Mouse (Mus musculus): ENCODE measurements at regions not wholly inside any gene's neighbourhood (a gene's known extent, or its start where the extent isn't known, plus 50 kb on each side); places are given as distances from the start of the nearest gene placed in this dataset.
A peak's percentile ranks its signal among the peaks of the same experiment; 100 is the strongest.

DNA sequence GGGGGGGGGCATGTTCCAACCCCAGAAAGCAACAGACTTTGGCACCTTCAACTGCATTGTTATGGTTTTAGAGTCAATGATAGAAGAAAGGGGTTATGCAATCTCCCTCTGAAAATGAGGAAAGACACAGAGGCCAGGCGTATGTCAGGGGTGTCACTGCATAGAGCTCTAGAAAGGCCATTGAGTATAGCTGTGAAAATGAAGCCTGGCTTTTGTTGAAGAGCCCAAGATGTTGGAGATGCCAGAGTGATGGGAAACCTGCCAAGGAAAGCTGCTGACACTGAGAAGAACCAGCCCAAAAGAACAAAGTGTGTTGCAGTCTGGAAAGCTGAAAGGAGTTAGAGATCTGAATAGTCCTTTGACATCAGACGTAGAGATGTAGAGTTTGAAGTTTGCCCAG lies 1022.2 kb upstream of the Slit2 start:
- Histone ChIP-seq H3K36me3 (ENCODE audit: control insufficient read depth, insufficient read depth, low read length) (no peaks in the 10 kb centered on the region), H3K4me2 (ENCODE audit: low read depth, low read length) (no peak overlapping the region), H3K27ac (ENCODE audit: low read length) (no peak overlapping the region), H3K4me1 (replicated peaks; ENCODE audit: control insufficient read depth, insufficient read depth, low read length) (no peaks in the 10 kb centered on the region), H3K27me3 (ENCODE audit: control insufficient read depth, insufficient read depth, low read depth, low read length) (no peaks in the 10 kb centered on the region), H3K9ac (ENCODE audit: low read length) (no peak overlapping the region), H3K9me3 (ENCODE audit: control insufficient read depth, low read length) (no peaks in the 10 kb centered on the region), H3K4me3 (ENCODE audit: low read length) (no peak overlapping the region)
- WGBS: 55% methylated on average over 2 of the region's 2 CpGs
- peak; percentile 97 for ATAC-seq (ENCODE audit: low read depth)

GRCm38 (mm10) chr5:46926324-46926723 lies 1056.6 kb upstream of the Slit2 start:
- no peaks in the 10 kb centered on the region for H3K4me1 ChIP-seq (replicated peaks; ENCODE audit: control insufficient read depth, insufficient read depth, low read length)
- no peaks in the 10 kb centered on the region for H3K9me3 ChIP-seq (ENCODE audit: control insufficient read depth, low read length)
- H3K4me3 ChIP-seq (ENCODE audit: low read length): no peak overlapping the region
- no peak overlapping the region for H3K9ac ChIP-seq (ENCODE audit: low read length)
- H3K27me3 ChIP-seq (ENCODE audit: control insufficient read depth, insufficient read depth, low read depth, low read length): no peaks in the 10 kb centered on the region
- H3K27ac ChIP-seq (ENCODE audit: low read length): no peak overlapping the region
- ATAC-seq (ENCODE audit: low read depth): no peak
- no peaks in the 10 kb centered on the region for H3K36me3 ChIP-seq (ENCODE audit: control insufficient read depth, insufficient read depth, low read length)
- WGBS: 87% methylated on average over 7 of the region's 7 CpGs
- no peak overlapping the region for H3K4me2 ChIP-seq (ENCODE audit: low read depth, low read length)

DNA sequence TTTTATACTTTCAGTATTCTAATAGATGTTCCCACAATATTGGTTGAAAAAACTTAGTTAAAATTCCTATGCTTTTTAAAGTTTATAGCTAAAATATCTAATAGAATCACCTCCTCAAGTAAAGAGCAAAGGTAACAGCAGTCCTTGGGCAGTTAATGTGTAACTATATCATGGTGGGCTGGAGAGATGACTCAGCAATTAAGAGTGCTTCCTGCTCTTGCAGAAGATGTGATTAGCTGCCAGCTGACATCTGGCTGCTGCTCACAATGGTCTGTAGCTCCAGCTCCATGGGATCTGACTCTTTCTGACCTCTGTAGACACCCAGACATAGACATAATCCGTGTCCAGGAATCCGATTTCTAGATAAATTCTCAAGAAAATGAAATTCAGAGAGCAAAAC lies 1044.5 kb upstream of the Lcorl start:
- Histone ChIP-seq H3K4me1 (replicated peaks; ENCODE audit: control insufficient read depth, insufficient read depth, low read length) (0 out of 2 replicates have a peak, but pooled peaks cover 2% of the 10 kb centered on the region), H3K27me3 (ENCODE audit: control insufficient read depth, insufficient read depth, low read depth, low read length) (no peaks in the 10 kb centered on the region), H3K4me3 (ENCODE audit: low read length) (no peak overlapping the region), H3K4me2 (ENCODE audit: low read depth, low read length) (no peak overlapping the region), H3K9me3 (ENCODE audit: control insufficient read depth, low read length) (no peaks in the 10 kb centered on the region), H3K9ac (ENCODE audit: low read length) (no peak overlapping the region), H3K36me3 (ENCODE audit: control insufficient read depth, insufficient read depth, low read length) (no peaks in the 10 kb centered on the region), H3K27ac (ENCODE audit: low read length) (no peak overlapping the region)
- ATAC-seq (ENCODE audit: low read depth): peak; percentile 49; the same call in 1 of the 2 replicates
- 33% methylated on average over 2 of the region's 2 CpGs for WGBS

- no peak for ATAC-seq (ENCODE audit: low read depth)
- no peak overlapping the region for H3K4me2 ChIP-seq (ENCODE audit: low read depth, low read length)
- H3K9ac ChIP-seq (ENCODE audit: low read length): no peak overlapping the region
- H3K27ac ChIP-seq (ENCODE audit: low read length): no peak overlapping the region
- no peak overlapping the region for H3K4me3 ChIP-seq (ENCODE audit: low read length)
- WGBS: 76% methylated on average over 2 of the region's 2 CpGs
- H3K27me3 ChIP-seq (ENCODE audit: control insufficient read depth, insufficient read depth, low read depth, low read length): no peaks in the 10 kb centered on the region
- no peaks in the 10 kb centered on the region for H3K9me3 ChIP-seq (ENCODE audit: control insufficient read depth, low read length)
- H3K36me3 ChIP-seq (ENCODE audit: control insufficient read depth, insufficient read depth, low read length): no peaks in the 10 kb centered on the region
- no peaks in the 10 kb centered on the region for H3K4me1 ChIP-seq (replicated peaks; ENCODE audit: control insufficient read depth, insufficient read depth, low read length)
Measured at GRCm38 (mm10) chr5:46894037-46894436, 1036.6 kb upstream of the Lcorl start.

- no peaks in the 10 kb centered on the region for H3K4me1 ChIP-seq (replicated peaks; ENCODE audit: control insufficient read depth, insufficient read depth, low read length)
- H3K4me2 ChIP-seq (ENCODE audit: low read depth, low read length): no peak overlapping the region
- no peaks in the 10 kb centered on the region for H3K36me3 ChIP-seq (ENCODE audit: control insufficient read depth, insufficient read depth, low read length)
- H3K4me3 ChIP-seq (ENCODE audit: low read length): no peak overlapping the region
- H3K27ac ChIP-seq (ENCODE audit: low read length): no peak overlapping the region
- no peaks in the 10 kb centered on the region for H3K9me3 ChIP-seq (ENCODE audit: control insufficient read depth, low read length)
- H3K9ac ChIP-seq (ENCODE audit: low read length): no peak overlapping the region
- no peaks in the 10 kb centered on the region for H3K27me3 ChIP-seq (ENCODE audit: control insufficient read depth, insufficient read depth, low read depth, low read length)
- ATAC-seq (ENCODE audit: low read depth): peak; percentile 75
Measured at GRCm38 (mm10) chr5:46883956-46884355, 1026.5 kb upstream of the Lcorl start.

- ATAC-seq (ENCODE audit: low read depth): no peak
- H3K36me3 ChIP-seq (ENCODE audit: control insufficient read depth, insufficient read depth, low read length): no peaks in the 10 kb centered on the region
- no peaks in the 10 kb centered on the region for H3K27me3 ChIP-seq (ENCODE audit: control insufficient read depth, insufficient read depth, low read depth, low read length)
- no peak overlapping the region for H3K4me3 ChIP-seq (ENCODE audit: low read length)
- H3K9ac ChIP-seq (ENCODE audit: low read length): no peak overlapping the region
- no peak overlapping the region for H3K27ac ChIP-seq (ENCODE audit: low read length)
- no peaks in the 10 kb centered on the region for H3K9me3 ChIP-seq (ENCODE audit: control insufficient read depth, low read length)
- H3K4me1 ChIP-seq (replicated peaks; ENCODE audit: control insufficient read depth, insufficient read depth, low read length): no peaks in the 10 kb centered on the region
- H3K4me2 ChIP-seq (ENCODE audit: low read depth, low read length): no peak overlapping the region
Measured at GRCm38 (mm10) chr5:46856837-46857236, 999.4 kb upstream of the Lcorl start.

DNA sequence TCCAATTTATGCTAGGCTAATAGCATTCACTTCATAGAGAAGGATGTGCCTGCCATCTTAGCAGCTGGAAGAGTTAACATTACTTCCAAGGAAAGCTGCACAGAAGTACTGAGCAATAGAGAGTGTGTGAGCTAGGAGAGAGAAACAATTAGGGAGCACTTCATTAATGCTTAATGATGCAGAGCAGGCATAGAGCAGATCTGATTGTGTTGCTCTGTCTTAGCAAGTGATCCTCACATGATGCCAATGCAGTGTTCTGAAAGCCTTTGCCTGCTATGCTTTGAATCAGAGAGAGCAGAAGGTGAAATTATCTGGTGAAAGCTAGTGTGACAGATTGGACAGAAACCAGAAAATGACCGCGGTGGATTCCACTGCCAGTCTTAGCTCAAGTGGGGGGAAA lies 987.8 kb upstream of the Lcorl start:
- Histone ChIP-seq H3K9ac (ENCODE audit: low read length) (no peak overlapping the region), H3K4me2 (ENCODE audit: low read depth, low read length) (no peak overlapping the region), H3K4me3 (ENCODE audit: low read length) (no peak overlapping the region), H3K27ac (ENCODE audit: low read length) (no peak overlapping the region), H3K36me3 (ENCODE audit: control insufficient read depth, insufficient read depth, low read length) (no peaks in the 10 kb centered on the region), H3K9me3 (ENCODE audit: control insufficient read depth, low read length) (no peaks in the 10 kb centered on the region), H3K27me3 (ENCODE audit: control insufficient read depth, insufficient read depth, low read depth, low read length) (no peaks in the 10 kb centered on the region), H3K4me1 (replicated peaks; ENCODE audit: control insufficient read depth, insufficient read depth, low read length) (no peaks in the 10 kb centered on the region)
- WGBS: 79% methylated on average over 2 of the region's 2 CpGs
- ATAC-seq (ENCODE audit: low read depth): no peak

- Histone ChIP-seq H3K4me3 (ENCODE audit: low read length) (no peak overlapping the region), H3K9ac (ENCODE audit: low read length) (no peak overlapping the region), H3K4me2 (ENCODE audit: low read depth, low read length) (no peak overlapping the region), H3K36me3 (ENCODE audit: control insufficient read depth, insufficient read depth, low read length) (no peaks in the 10 kb centered on the region), H3K27me3 (ENCODE audit: control insufficient read depth, insufficient read depth, low read depth, low read length) (no peaks in the 10 kb centered on the region), H3K4me1 (replicated peaks; ENCODE audit: control insufficient read depth, insufficient read depth, low read length) (no peaks in the 10 kb centered on the region), H3K9me3 (ENCODE audit: control insufficient read depth, low read length) (no peaks in the 10 kb centered on the region), H3K27ac (ENCODE audit: low read length) (no peak overlapping the region)
- WGBS: 57% methylated on average over 4 of the region's 4 CpGs
- no peak for ATAC-seq (ENCODE audit: low read depth)
Measured at GRCm38 (mm10) chr5:46836810-46837209, 979.4 kb upstream of the Lcorl start.

GRCm38 (mm10) chr5:46830797-46831618 lies 973.6 kb upstream of the Lcorl start:
- no peaks in the 10 kb centered on the region for H3K27me3 ChIP-seq (ENCODE audit: control insufficient read depth, insufficient read depth, low read depth, low read length)
- H3K9ac ChIP-seq (ENCODE audit: low read length): no peak overlapping the region
- no peaks in the 10 kb centered on the region for H3K9me3 ChIP-seq (ENCODE audit: control insufficient read depth, low read length)
- no peak overlapping the region for H3K27ac ChIP-seq (ENCODE audit: low read length)
- 76% methylated on average over 9 of the region's 9 CpGs for WGBS
- H3K36me3 ChIP-seq (ENCODE audit: control insufficient read depth, insufficient read depth, low read length): no peaks in the 10 kb centered on the region
- no peaks in the 10 kb centered on the region for H3K4me1 ChIP-seq (replicated peaks; ENCODE audit: control insufficient read depth, insufficient read depth, low read length)
- peak; percentile 88 for ATAC-seq (ENCODE audit: low read depth)
- H3K4me2 ChIP-seq (ENCODE audit: low read depth, low read length): no peak overlapping the region
- no peak overlapping the region for H3K4me3 ChIP-seq (ENCODE audit: low read length)

GRCm38 (mm10) chr5:46830114-46830513 lies 972.7 kb upstream of the Lcorl start:
- Histone ChIP-seq H3K36me3 (ENCODE audit: control insufficient read depth, insufficient read depth, low read length) (no peaks in the 10 kb centered on the region), H3K9me3 (ENCODE audit: control insufficient read depth, low read length) (no peaks in the 10 kb centered on the region), H3K4me2 (ENCODE audit: low read depth, low read length) (no peak overlapping the region), H3K9ac (ENCODE audit: low read length) (no peak overlapping the region), H3K27me3 (ENCODE audit: control insufficient read depth, insufficient read depth, low read depth, low read length) (no peaks in the 10 kb centered on the region), H3K4me3 (ENCODE audit: low read length) (no peak overlapping the region), H3K4me1 (replicated peaks; ENCODE audit: control insufficient read depth, insufficient read depth, low read length) (no peaks in the 10 kb centered on the region), H3K27ac (ENCODE audit: low read length) (no peak overlapping the region)
- no peak for ATAC-seq (ENCODE audit: low read depth)
- 62% methylated on average over 6 of the region's 6 CpGs for WGBS
